Mouse (Mus musculus): ENCODE data around the gene Tfpi. TPM values are rescaled to one million over a fixed set of nuclear protein-coding genes. Genes with fewer than 3 reads are reported as not detected.
A peak's percentile ranks its signal among the peaks of the same experiment; 100 is the strongest.

Tfpi gene
- polyA plus RNA-seq, 1 experiment from 2014 or later: 25.8 TPM

DNA sequence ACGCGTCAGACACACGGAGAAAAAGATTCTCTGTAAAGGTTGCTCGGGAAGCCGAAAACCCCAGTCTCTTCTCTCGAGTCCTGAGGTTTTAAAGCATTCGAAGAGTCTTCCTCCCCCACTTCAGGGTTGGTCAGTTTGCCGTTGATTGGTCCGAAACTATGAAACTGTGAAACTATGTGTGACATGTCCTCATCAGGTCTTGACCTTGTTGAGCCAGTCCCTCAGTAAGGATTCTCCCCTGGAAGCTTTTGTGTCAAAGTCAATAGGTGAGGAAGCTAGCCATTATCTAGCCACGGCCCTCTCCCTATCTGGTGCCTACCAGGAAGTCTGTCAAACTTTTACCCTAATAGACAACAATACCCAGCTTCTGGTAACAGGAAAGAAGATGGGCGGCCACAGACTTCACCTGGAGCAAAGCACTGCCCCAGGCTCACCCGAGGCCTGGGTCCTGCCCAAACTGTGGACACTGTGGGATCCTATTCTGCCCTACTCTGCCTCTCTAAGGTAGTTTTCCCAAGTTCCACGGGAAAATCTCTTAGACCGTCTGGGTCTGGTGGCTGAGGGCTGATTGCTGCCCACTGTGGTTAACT, 2.5 kb downstream of the Tfpi start:
- Histone ChIP-seq H3K36me3 (peaks cover 7% of the 10 kb centered on the region), H3K4me3 (no peak overlapping the region), H3K4me1 (peaks cover 32% of the 10 kb centered on the region), H3K4me2 (no peak overlapping the region), H3K9ac (no peak overlapping the region), H3K27ac (0 out of 2 replicates have a peak overlapping the region, but pooled peaks have one; percentile 6), H3K27me3 (replicated peaks) (no peaks in the 10 kb centered on the region), H3K9me3 (replicated peaks) (no peaks in the 10 kb centered on the region)
- no peak for ATAC-seq
- 68% methylated on average over 14 of the region's 14 CpGs for WGBS (ENCODE audit: insufficient replicate concordance)

DNA sequence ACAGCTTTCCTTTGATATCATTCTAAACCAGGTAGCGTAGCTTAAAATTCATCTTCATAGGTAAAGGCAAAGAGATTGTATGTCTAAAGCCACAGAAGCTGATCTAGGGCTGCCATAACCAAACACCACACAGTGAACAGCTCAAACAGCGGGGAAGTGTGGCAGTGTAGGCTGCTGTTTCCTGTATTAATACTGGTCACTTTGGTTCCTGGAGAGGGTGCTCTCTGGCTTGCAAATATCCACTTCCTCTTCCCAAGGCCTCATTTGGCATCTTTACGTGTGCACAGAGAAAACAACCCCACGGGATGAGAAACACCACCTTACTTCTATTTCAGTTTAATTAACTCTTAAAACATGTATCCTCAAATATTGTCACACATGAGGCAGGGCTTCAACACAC, 9.2 kb downstream of the Tfpi start:
- no peak for ATAC-seq
- Histone ChIP-seq H3K9ac (no peak overlapping the region), H3K9me3 (replicated peaks) (no peaks in the 10 kb centered on the region), H3K4me1 (peaks cover 8% of the 10 kb centered on the region; the same call in 1 of the 2 replicates), H3K27me3 (replicated peaks) (no peaks in the 10 kb centered on the region), H3K4me2 (no peak overlapping the region), H3K27ac (no peak overlapping the region), H3K36me3 (peaks cover 6% of the 10 kb centered on the region), H3K4me3 (no peak overlapping the region)
- WGBS (ENCODE audit: insufficient replicate concordance): 64% methylated on average over 4 of the region's 4 CpGs

DNA sequence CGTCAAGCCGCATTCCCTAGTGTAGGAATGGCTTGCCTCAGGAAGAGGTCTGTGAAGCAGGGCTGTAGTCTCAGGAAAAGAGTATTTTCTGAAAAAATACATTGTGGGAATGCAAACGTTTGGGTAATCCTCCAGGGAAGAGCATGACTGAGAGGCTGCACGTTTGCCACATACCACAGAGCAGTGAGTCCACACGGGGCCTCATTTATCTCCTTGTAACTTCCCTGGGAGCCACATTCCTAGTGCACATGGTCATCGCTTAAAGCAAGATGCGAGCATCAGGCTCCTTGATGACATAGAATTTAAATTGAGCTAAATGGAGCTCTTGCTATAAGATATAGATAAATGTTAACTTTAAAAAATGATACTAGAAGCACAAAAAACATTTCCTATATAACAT, 11.6 kb downstream of the Tfpi start:
- H3K27me3 ChIP-seq (replicated peaks): no peaks in the 10 kb centered on the region
- H3K4me3 ChIP-seq: no peak overlapping the region
- no peak overlapping the region for H3K27ac ChIP-seq
- H3K36me3 ChIP-seq: peaks cover 6% of the 10 kb centered on the region
- H3K4me2 ChIP-seq: no peak overlapping the region
- 41% methylated on average over 7 of the region's 7 CpGs for WGBS (ENCODE audit: insufficient replicate concordance)
- no peak overlapping the region for H3K9ac ChIP-seq
- H3K4me1 ChIP-seq: peaks cover 9% of the 10 kb centered on the region
- no peaks in the 10 kb centered on the region for H3K9me3 ChIP-seq (replicated peaks)
- ATAC-seq: no peak

DNA sequence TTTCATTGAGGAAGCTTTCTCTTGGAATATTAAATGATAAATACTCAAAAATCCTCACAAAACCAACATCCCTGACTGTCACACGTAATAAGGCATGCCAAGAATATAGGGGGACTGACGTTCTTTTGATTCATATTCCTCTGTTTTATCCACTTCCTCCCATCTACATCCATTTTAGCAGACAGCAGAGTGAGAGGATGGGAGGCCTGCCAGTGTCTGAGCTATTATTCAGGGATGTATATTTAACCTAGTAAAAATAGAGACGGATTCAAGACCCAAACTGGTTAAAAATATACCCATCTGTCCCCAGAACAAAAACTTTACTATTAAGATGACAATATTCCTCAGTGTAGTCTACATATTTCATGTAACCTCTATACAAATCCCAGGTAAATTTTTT, 14.2 kb downstream of the Tfpi start:
- H3K4me1 ChIP-seq: peaks cover 25% of the 10 kb centered on the region
- no peaks in the 10 kb centered on the region for H3K9me3 ChIP-seq (replicated peaks)
- no peak overlapping the region for H3K9ac ChIP-seq
- WGBS (ENCODE audit: insufficient replicate concordance): 71% methylated on average over 3 of the region's 3 CpGs
- no peaks in the 10 kb centered on the region for H3K27me3 ChIP-seq (replicated peaks)
- no peak overlapping the region for H3K27ac ChIP-seq
- ATAC-seq: no peak
- no peaks in the 10 kb centered on the region for H3K36me3 ChIP-seq
- H3K4me2 ChIP-seq: no peak overlapping the region
- no peak overlapping the region for H3K4me3 ChIP-seq

DNA sequence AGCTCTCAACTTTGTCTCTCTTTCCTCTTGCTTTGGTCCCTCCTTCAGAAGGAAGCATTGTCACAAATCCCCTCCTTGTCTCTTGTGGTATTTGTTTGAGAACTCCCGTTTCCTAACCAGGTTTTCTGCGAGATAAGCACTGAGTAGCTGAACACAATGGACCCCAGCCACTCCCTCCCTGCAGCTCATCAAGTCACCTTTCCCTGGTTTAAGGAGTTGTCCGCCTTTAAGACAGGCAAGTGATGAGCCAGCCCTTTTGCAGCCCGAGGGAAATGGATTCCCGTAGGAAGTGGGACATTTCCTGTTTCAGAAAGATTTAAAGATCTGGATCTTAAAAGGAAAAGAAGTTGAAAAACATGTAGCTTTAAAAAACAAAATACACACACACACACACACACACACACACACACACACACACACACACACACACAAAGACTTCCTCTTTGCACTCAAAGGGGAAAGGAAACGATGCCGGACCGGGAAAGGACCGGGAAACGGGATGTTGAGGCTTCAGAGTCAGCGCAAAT, 16.9 kb downstream of the Tfpi start:
- Histone ChIP-seq H3K4me2 (peak overlapping the region; percentile 20), H3K9me3 (replicated peaks) (no peaks in the 10 kb centered on the region), H3K4me1 (peaks cover 26% of the 10 kb centered on the region), H3K27ac (no peak overlapping the region), H3K27me3 (replicated peaks) (no peaks in the 10 kb centered on the region), H3K4me3 (no peak overlapping the region), H3K9ac (no peak overlapping the region), H3K36me3 (no peaks in the 10 kb centered on the region)
- 15% methylated on average over 11 of the region's 11 CpGs for WGBS (ENCODE audit: insufficient replicate concordance)
- peak; percentile 55; the same call in 1 of the 2 replicates for ATAC-seq

DNA sequence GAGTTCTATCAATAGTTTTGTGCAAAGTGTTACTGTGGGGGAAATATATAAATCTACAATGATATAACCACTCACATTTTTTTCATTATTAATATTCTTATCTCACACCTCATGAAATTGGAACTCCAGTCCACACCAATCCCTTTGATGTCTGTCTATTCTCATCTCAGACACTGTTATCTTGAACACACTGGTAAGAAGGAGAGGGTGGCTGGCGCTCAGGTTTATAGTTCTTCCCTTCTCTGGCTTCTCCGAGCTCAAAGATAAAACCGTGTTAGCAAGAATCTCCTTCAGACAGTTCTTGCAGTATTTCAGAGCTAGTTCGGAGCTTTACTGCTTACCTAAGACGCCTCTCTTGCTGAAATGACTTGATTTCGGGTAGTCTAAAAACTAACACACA, 19.4 kb downstream of the Tfpi start:
- Histone ChIP-seq H3K36me3 (0 out of 2 replicates have a peak, but pooled peaks cover under 1% of the 10 kb centered on the region), H3K27ac (no peak overlapping the region), H3K4me3 (no peak overlapping the region), H3K9ac (no peak overlapping the region), H3K27me3 (replicated peaks) (no peaks in the 10 kb centered on the region), H3K4me2 (no peak overlapping the region), H3K9me3 (replicated peaks) (no peaks in the 10 kb centered on the region), H3K4me1 (peaks cover 22% of the 10 kb centered on the region)
- peak; percentile 56 for ATAC-seq
- WGBS (ENCODE audit: insufficient replicate concordance): 43% methylated on average over 6 of the region's 6 CpGs

DNA sequence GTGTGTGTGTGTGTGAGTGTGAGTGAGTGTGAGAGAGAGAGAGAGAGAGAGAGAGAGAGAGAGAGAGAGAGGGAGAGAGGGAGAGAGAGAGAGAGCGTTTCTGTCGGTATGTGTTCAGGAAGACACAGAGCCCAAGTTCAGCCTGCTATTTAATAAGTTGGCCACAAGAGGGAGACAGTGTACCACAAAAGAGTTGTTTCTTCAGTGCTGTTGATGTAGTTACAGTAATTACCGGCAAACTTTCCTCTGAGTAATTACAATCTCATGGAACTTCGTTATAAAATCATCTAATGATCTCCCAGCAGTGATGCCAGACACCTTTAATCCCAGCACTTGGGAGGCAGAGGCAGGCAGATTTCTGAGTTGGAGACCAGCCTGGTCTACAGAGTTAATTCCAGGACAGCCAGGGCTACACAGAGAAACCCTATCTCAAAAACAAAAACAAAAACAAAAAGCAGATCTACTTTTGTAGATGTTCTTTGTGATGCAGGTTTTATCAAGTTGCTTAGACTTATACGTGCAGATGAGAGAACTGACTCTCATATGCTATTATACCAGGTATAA, 21.3 kb downstream of the Tfpi start:
- H3K9me3 ChIP-seq (replicated peaks): no peaks in the 10 kb centered on the region
- WGBS (ENCODE audit: insufficient replicate concordance): 13% methylated on average over 5 of the region's 5 CpGs
- H3K27ac ChIP-seq: no peak overlapping the region
- H3K4me1 ChIP-seq: peaks cover 22% of the 10 kb centered on the region
- H3K36me3 ChIP-seq: 0 out of 2 replicates have a peak, but pooled peaks cover 4% of the 10 kb centered on the region
- 0 out of 2 replicates have a peak, but pooled peaks have one; percentile 16 for ATAC-seq
- no peak overlapping the region for H3K4me3 ChIP-seq
- H3K9ac ChIP-seq: no peak overlapping the region
- H3K4me2 ChIP-seq: no peak overlapping the region
- H3K27me3 ChIP-seq (replicated peaks): no peaks in the 10 kb centered on the region

DNA sequence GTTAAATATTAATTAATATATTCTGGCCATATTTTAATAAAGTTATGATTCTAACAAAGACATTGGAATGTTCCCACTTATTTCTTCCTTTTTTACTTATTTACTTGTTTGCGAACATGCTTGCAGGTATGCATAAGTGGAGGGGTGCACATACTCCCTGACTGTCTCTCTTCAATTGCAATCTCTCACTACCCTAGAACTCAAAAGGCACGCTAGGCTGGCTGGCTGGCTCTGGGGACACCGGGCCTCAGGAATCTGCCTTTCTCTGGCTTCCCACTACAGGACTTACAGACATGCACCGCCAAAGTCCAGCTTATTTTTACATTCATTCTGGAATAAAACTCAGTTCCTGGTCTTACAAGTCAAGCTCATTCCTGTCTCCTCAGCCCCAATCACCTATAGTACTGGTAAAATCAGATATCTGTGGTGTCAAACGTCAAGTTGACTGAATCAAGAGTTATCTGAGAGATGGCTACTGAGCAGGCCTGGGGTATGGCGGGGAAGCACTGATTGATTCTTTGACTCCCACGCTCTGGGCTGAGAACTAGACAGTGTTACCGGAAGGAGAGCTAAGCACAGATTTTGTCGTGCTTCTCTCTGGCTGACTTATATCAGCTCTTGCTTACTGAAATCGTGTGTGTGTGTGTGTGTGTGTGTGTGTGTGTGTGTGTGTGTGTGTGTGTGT, 21.9 kb downstream of the Tfpi start:
- ATAC-seq: peak; percentile 48; the same call in 1 of the 2 replicates
- Histone ChIP-seq H3K27me3 (replicated peaks) (no peaks in the 10 kb centered on the region), H3K4me3 (no peak overlapping the region), H3K4me2 (no peak overlapping the region), H3K36me3 (0 out of 2 replicates have a peak, but pooled peaks cover 4% of the 10 kb centered on the region), H3K9me3 (replicated peaks) (no peaks in the 10 kb centered on the region), H3K9ac (no peak overlapping the region), H3K4me1 (peaks cover 20% of the 10 kb centered on the region), H3K27ac (no peak overlapping the region)
- WGBS (ENCODE audit: insufficient replicate concordance): 55% methylated on average over 10 of the region's 10 CpGs

DNA sequence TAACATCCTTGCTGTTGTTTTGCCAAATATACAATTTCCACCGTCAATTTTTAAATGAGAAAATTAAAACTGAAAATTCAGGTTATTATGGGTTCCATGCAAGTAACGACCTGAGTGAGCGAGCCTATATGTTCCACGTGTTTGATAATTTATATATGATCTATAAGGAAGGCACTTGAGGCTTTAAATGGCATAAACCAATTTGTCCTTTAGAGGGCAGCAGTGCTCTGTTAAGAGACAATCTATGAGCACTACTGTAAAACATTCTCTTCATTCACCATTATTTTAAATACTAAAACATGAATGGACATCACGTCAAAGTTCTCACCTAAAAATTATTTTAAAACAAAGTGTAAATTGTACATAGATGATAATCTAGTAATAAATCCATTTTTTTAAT, 22.5 kb downstream of the Tfpi start:
- no peak for ATAC-seq
- no peak overlapping the region for H3K4me2 ChIP-seq
- no peak overlapping the region for H3K4me3 ChIP-seq
- no peaks in the 10 kb centered on the region for H3K9me3 ChIP-seq (replicated peaks)
- peaks cover 16% of the 10 kb centered on the region; the same call in 1 of the 2 replicates for H3K4me1 ChIP-seq
- H3K27me3 ChIP-seq (replicated peaks): no peaks in the 10 kb centered on the region
- no peak overlapping the region for H3K9ac ChIP-seq
- H3K36me3 ChIP-seq: 0 out of 2 replicates have a peak, but pooled peaks cover 4% of the 10 kb centered on the region
- 22% methylated on average over 5 of the region's 5 CpGs for WGBS (ENCODE audit: insufficient replicate concordance)
- H3K27ac ChIP-seq: no peak overlapping the region

DNA sequence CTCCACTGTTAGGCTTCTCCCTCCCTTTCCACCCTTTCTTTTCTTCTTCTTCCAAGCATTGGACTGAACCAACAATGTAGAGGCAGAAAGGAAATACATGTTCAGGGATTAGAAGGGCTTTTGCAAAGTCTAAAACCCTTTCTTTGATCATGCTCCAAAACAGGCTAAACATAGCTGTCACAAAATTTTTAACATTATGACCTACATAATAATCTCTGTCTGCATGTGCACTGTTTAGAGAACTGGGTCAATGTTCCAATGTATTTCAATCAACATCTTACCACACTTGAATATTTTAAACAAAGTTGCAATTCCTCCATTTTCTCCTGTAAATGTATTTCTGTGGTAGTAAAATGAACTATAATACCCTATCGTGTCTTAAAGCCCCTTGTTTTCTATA, 31.1 kb downstream of the Tfpi start:
- ATAC-seq: no peak
- H3K9ac ChIP-seq: no peak overlapping the region
- H3K4me3 ChIP-seq: no peak overlapping the region
- H3K27ac ChIP-seq: no peak overlapping the region
- no peak overlapping the region for H3K4me2 ChIP-seq
- WGBS (ENCODE audit: insufficient replicate concordance): 70% methylated on average over 1 of the region's 1 CpGs
- no peaks in the 10 kb centered on the region for H3K4me1 ChIP-seq
- peaks cover 12% of the 10 kb centered on the region; the same call in 1 of the 2 replicates for H3K36me3 ChIP-seq
- H3K9me3 ChIP-seq (replicated peaks): no peaks in the 10 kb centered on the region
- no peaks in the 10 kb centered on the region for H3K27me3 ChIP-seq (replicated peaks)

DNA sequence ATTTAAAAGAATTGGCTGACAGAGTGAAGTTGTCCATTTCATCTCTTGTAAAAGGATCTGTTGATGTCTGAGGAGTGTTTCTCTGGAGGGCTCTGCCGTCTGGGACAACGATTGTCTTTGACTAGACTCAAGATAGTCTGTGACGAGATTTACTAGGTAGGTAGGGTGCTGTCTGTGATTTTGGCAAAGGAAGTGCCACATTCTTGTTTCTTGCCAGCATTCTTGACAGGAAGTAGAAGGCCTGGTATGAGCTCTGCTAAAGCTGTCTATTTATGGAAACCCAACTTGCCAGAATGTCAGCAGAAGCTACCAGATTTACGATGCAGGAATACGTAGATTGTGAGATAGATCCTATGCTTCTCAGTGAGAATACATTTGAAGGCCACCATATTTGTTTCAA, 34.6 kb downstream of the Tfpi start:
- Histone ChIP-seq H3K4me3 (no peak overlapping the region), H3K36me3 (peaks cover 12% of the 10 kb centered on the region; the same call in 1 of the 2 replicates), H3K9ac (no peak overlapping the region), H3K4me1 (no peaks in the 10 kb centered on the region), H3K27ac (no peak overlapping the region), H3K27me3 (replicated peaks) (no peaks in the 10 kb centered on the region), H3K9me3 (replicated peaks) (no peaks in the 10 kb centered on the region), H3K4me2 (no peak overlapping the region)
- ATAC-seq: no peak
- 78% methylated on average over 5 of the region's 5 CpGs for WGBS (ENCODE audit: insufficient replicate concordance)

DNA sequence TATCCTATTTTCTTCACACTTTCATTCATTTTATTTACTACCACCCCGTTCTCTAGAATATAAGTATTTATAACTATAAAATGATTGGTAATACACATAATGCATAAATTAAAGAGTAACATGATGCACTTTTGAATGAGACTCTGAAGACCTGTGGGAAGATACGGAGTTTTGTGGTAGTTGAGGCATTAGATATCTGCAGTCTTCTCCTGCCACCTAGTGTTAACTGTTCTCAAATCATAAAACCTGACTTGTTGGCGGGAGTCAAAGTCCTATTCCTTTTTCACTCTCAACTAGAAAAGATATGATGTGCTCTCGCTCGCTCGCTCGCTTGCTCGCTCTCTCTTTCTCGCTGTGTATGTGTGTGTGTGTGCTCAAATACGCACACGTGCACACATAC, 46.9 kb downstream of the Tfpi start:
- 36% methylated on average over 11 of the region's 11 CpGs for WGBS (ENCODE audit: insufficient replicate concordance)
- H3K36me3 ChIP-seq: no peaks in the 10 kb centered on the region; the same call in 1 of the 2 replicates
- H3K4me2 ChIP-seq: no peak overlapping the region
- no peak overlapping the region for H3K27ac ChIP-seq
- no peak for ATAC-seq
- H3K4me1 ChIP-seq: 0 out of 2 replicates have a peak, but pooled peaks cover 2% of the 10 kb centered on the region
- H3K4me3 ChIP-seq: no peak overlapping the region
- H3K27me3 ChIP-seq (replicated peaks): no peaks in the 10 kb centered on the region
- no peak overlapping the region for H3K9ac ChIP-seq
- no peaks in the 10 kb centered on the region for H3K9me3 ChIP-seq (replicated peaks)
